Mouse (Mus musculus): ENCODE results near the gene Cma1. TPM values are rescaled to one million over a fixed set of nuclear protein-coding genes. Genes with fewer than 3 reads are reported as not detected.

Cma1 gene
- polyA plus RNA-seq, 1 experiment, result not detected

- TF ChIP-seq POLR2A (IDR thresholded peaks at IDR 0.05; ENCODE audit: low read depth, low read length), result no peak
- no peak for TF ChIP-seq CTCF (IDR thresholded peaks at IDR 0.05; ENCODE audit: borderline replicate concordance, insufficient read depth, low read length)
- Histone ChIP-seq H3K27ac (ENCODE audit: insufficient read depth, low read length) (no peak overlapping the region), H3K4me1 (ENCODE audit: control insufficient read depth, insufficient read depth, low read length) (no peaks in the 10 kb centered on the region), H3K4me3 (ENCODE audit: insufficient read depth, low read length) (no peak overlapping the region)
Measured at GRCm38 (mm10) chr14:55897671-55898070, 46.8 kb downstream of the Cma1 start.

Other genes starting within 250 kb of the Cma1 start
- 0.25 and 0.32 TPM in 2 replicates for gene Tgm1, start 230.7 kb downstream of the Cma1 start, polyA plus RNA-seq (2011; ENCODE audit: insufficient read length, low read depth, missing spikeins)
- gene Rabggta, start 222.4 kb downstream of the Cma1 start, polyA plus RNA-seq (2011; ENCODE audit: insufficient read length, low read depth, missing spikeins), result 11.5 and 16.3 TPM in 2 replicates
- gene Dhrs1, start 199.0 kb downstream of the Cma1 start, polyA plus RNA-seq (2011; ENCODE audit: insufficient read length, low read depth, missing spikeins), result 55.1 and 61.6 TPM in 2 replicates
- 36.4 and 37.5 TPM in 2 replicates for gene Nop9, start 199.0 kb downstream of the Cma1 start, polyA plus RNA-seq (2011; ENCODE audit: insufficient read length, low read depth, missing spikeins)
- gene Cideb, start 186.2 kb downstream of the Cma1 start, polyA plus RNA-seq (2011; ENCODE audit: insufficient read length, low read depth, missing spikeins), result 0.95 TPM in 1 of 2 replicates, not detected in the other
- gene Ltb4r2, start 183.2 kb downstream of the Cma1 start, polyA plus RNA-seq (2011; ENCODE audit: insufficient read length, low read depth, missing spikeins), result 2.0 TPM in 2 replicates
- 0.82 and 1.0 TPM in 2 replicates for gene Ltb4r1, start 178.7 kb downstream of the Cma1 start, polyA plus RNA-seq (2011; ENCODE audit: insufficient read length, low read depth, missing spikeins)
- 8.7 and 18.0 TPM in 2 replicates for gene Adcy4, start 160.6 kb downstream of the Cma1 start, polyA plus RNA-seq (2011; ENCODE audit: insufficient read length, low read depth, missing spikeins)
- 109 and 141 TPM in 2 replicates for gene Ripk3, start 155.8 kb downstream of the Cma1 start, polyA plus RNA-seq (2011; ENCODE audit: insufficient read length, low read depth, missing spikeins)
- gene Nfatc4, start 121.5 kb downstream of the Cma1 start, polyA plus RNA-seq (2011; ENCODE audit: insufficient read length, low read depth, missing spikeins), result 88.8 and 98.2 TPM in 2 replicates
- gene Nynrin, start 90.7 kb downstream of the Cma1 start, polyA plus RNA-seq (2011; ENCODE audit: insufficient read length, low read depth, missing spikeins), result 31.7 and 36.6 TPM in 2 replicates
- gene Cbln3, start 60.3 kb downstream of the Cma1 start, polyA plus RNA-seq (2011; ENCODE audit: insufficient read length, low read depth, missing spikeins), result 0.23 and 0.35 TPM in 2 replicates
- 15.4 and 17.5 TPM in 2 replicates for gene Khnyn, start 59.7 kb downstream of the Cma1 start, polyA plus RNA-seq (2011; ENCODE audit: insufficient read length, low read depth, missing spikeins)
- gene Sdr39u1, start 44.4 kb downstream of the Cma1 start, polyA plus RNA-seq (2011; ENCODE audit: insufficient read length, low read depth, missing spikeins), result 19.6 and 25.0 TPM in 2 replicates
- gene Cma2, start 6.3 kb upstream of the Cma1 start, polyA plus RNA-seq (2011; ENCODE audit: insufficient read length, low read depth, missing spikeins), result 4.3 TPM in 1 of 2 replicates, not detected in the other
- 1.2 TPM in 1 of 2 replicates, not detected in the other for gene Mcpt1, start 73.3 kb upstream of the Cma1 start, polyA plus RNA-seq (2011; ENCODE audit: insufficient read length, low read depth, missing spikeins)
- gene Mcpt9, start 85.8 kb upstream of the Cma1 start, polyA plus RNA-seq (2011; ENCODE audit: insufficient read length, low read depth, missing spikeins), result not detected in 2 replicates
- gene Mcpt2, start 97.4 kb upstream of the Cma1 start, polyA plus RNA-seq (2011; ENCODE audit: insufficient read length, low read depth, missing spikeins), result not detected in 2 replicates
- not detected in 2 replicates for gene Mcpt4, start 117.6 kb upstream of the Cma1 start, polyA plus RNA-seq (2011; ENCODE audit: insufficient read length, low read depth, missing spikeins)
- gene Mcpt8, start 140.6 kb upstream of the Cma1 start, polyA plus RNA-seq (2011; ENCODE audit: insufficient read length, low read depth, missing spikeins), result 16.6 and 74.8 TPM in 2 replicates
- gene Ctsg, start 157.9 kb upstream of the Cma1 start, polyA plus RNA-seq (2011; ENCODE audit: insufficient read length, low read depth, missing spikeins), result not detected in 2 replicates
- 3.2 and 17.2 TPM in 2 replicates for gene Gzme, start 175.9 kb upstream of the Cma1 start, polyA plus RNA-seq (2011; ENCODE audit: insufficient read length, low read depth, missing spikeins)
- 1.6 TPM in 1 of 2 replicates, not detected in the other for gene Gzmd, start 187.9 kb upstream of the Cma1 start, polyA plus RNA-seq (2011; ENCODE audit: insufficient read length, low read depth, missing spikeins)
- not detected in 2 replicates for gene Gzmg, start 214.9 kb upstream of the Cma1 start, polyA plus RNA-seq (2011; ENCODE audit: insufficient read length, low read depth, missing spikeins)
- gene Gzmn, start 229.9 kb upstream of the Cma1 start, polyA plus RNA-seq (2011; ENCODE audit: insufficient read length, low read depth, missing spikeins), result not detected in 2 replicates

Data from embryonic fibroblast, embryonic 13.5 days (primary cell).